Mouse (Mus musculus) large intestine, adult 2 months (tissue): ENCODE measurements around the gene Dlg4. TPM values are rescaled to one million over a fixed set of nuclear protein-coding genes. Genes with fewer than 3 reads are reported as not detected.
"Not testable (repeated sequence)": the region's sequence is repeated elsewhere in the genome, so short reads cannot be mapped to it uniquely, and the experiment has no call there.

Experiments
- DNase-seq: peaks from one replicate; pipeline ENCODE4 v3.0.0-alpha.2; 2012; ENCODE audit warnings: low read depth, low spot score
- WGBS: fragments of 180-500 bp; shearing (Covaris S2); methylation state at CpG from one replicate; pipeline ENCODE4 v1.1.7; 2018; 5-methylcytosine and 5-hydroxymethylcytosine counted together
- polyA plus RNA-seq: library from polyadenylated mRNA; depleted of rRNA; stranded (reverse); fragments of >200 nt; gene quantifications from 2 replicates; pipeline ENCODE4 v1.2.3, GENCODE M21; 2012

Dlg4 gene
- polyA plus RNA-seq, 1 experiment, result 5.9 TPM

DNA sequence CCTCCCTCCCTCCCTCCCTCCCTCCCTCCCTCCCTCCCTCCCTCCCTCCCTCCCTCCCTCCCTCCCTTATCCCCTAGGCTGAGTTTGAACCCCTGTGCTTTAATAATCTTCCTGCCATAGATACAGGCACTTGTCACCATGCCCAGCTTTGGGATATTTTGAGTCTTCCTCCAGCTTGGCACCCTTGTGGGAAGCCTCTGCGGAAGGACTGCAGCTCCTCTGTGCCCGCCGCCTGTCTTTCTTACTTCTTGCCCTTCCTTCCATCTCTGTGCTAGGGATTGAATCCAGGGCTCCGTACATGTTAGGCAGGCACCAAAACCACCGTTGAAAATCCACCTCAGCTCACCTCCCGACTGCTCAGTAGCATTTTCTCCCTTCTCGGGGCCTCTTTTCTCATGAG, 23.4 kb downstream of the Dlg4 start:
- DNase-seq, result no peak
- WGBS, result 88% methylated on average over 7 of the region's 7 CpGs

DNA sequence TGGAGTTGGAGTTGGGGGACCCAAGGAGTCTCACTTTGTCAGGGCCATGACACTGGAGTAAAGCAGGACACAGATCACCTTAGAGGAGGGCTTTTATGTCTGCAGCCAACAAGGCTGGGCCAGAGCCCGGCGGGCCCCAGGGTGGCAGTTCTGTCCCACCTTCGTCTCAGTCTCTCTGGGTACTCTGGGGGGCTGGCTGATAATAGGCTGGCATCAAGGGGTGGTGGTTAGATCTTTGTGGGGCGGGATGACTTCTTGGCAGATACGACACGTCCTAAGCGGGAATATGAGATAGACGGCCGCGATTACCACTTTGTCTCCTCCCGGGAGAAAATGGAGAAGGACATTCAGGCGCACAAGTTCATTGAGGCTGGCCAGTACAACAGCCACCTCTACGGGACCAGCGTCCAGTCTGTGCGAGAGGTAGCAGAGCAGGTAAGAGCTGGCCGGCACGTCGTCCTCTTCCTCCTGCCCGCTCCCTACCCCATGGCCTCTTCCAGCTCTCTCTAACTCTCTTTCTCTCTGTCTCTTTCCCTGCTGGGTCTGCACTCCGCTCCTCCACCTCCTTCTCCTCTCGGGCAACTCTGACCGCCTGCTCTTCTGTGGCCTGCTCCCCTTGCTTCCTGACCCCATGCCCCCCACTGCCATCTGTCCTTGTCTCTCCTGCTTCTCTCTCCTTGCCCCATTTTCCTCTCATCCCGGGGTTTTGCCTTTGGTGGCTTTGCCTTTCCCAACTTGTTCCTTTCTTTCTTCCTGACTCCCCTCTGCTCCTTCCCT, 25.8 kb downstream of the Dlg4 start:
- DNase-seq, result no peak
- 85% methylated on average over 23 of the region's 23 CpGs for WGBS

DNA sequence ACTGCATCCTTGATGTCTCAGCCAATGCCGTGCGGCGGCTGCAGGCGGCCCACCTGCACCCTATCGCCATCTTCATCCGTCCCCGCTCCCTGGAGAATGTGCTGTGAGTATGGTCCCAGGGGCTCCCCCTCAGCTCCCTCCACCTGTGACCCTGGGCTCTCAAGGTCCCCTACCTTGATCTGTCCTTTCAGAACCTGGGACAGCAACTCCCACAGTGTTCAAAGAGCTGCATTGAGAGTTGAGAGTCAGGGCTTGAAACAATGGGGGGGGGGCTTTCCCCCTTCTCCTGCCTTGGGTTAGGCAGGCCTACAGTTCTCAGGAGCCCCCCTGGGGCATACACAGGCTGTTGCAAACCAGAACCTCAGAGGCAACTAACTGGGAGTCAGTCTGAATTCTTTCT, 26.9 kb downstream of the Dlg4 start:
- 90% methylated on average over 7 of the region's 7 CpGs for WGBS
- DNase-seq, result no peak

DNA sequence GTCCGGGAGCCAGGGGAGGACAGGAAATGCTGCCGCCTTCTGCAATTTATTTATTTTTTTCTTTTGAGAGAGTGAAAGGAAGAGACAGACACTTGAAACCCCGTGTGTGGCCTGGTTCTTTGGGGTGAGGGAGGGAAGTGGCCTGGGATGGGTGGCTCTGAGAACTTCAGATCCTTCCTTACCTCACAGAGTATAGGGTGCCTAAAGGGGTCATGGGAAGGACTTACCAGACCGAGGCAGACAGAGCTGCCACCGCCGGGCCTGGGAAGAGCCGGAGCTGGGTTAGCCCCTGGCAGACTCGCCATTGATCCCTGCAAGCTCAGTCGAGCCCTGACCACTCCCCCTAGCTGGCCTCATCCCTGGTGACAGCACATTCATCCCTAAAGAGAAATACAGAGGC, 28.7 kb downstream of the Dlg4 start:
- 52% methylated on average over 9 of the region's 9 CpGs for WGBS
- DNase-seq, result no peak

DNA sequence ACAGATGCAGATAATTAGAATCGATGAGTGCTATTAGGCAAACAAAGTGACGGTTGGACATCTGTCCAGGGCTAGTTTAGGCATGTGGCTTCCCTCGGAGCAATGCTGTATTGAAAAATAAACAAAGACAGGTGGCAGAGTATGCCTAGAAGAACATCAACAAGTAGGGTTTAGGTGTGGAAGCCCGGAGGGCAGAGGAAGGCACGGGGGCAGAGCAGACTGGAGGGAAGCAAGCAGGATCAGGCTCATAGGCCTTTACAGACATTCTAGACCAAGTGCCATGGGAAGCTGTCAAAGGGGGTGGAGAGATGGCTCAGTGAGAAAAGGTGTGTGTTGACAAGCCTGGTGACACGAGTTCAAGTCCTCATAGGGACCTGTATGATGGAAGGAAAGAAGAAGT, 32.6 kb downstream of the Dlg4 start:
- DNase-seq, result no peak
- 43% methylated on average over 6 of the region's 6 CpGs for WGBS

DNA sequence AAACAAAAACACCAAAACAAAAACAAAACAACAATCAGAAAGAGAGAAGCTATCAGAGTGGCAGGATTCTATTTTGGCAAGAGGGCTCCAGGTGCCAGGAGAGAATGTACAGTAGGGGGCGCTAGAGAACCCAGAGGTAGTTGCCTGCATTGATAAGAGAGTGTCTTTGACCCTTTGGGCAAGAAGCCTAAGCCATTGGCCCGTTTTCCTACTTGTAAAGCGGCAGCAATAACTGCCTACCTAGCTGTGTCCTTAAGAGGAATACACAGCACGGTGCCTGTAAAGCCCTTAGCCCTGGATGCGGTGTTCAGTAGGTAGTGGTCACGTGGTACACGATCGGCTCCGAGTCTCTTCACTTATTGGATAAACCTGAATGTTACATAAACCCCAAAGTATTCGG, 33.1 kb downstream of the Dlg4 start:
- WGBS, result 41% methylated on average over 10 of the region's 10 CpGs
- no peak for DNase-seq

DNA sequence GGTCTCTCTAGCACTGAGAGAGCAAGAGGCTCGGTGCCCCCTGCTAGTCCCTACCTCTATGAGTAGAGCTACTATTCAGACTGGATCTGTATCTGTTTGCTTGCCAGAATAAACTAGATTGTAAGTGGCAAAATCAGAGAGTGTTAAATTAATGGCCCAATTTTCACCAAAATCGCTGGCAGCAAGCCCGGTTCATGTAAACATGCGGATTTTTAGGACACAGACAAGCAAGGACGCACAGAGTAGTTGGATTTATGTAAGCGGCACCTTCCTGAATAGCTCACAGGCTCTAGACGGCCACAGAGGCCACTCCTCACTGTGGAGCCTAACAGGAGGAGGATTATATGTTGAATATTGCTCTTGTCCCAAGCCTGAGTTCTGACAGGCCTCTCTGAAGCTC, 36.4 kb downstream of the Dlg4 start:
- WGBS, result 47% methylated on average over 7 of the region's 7 CpGs
- DNase-seq, result no peak

DNA sequence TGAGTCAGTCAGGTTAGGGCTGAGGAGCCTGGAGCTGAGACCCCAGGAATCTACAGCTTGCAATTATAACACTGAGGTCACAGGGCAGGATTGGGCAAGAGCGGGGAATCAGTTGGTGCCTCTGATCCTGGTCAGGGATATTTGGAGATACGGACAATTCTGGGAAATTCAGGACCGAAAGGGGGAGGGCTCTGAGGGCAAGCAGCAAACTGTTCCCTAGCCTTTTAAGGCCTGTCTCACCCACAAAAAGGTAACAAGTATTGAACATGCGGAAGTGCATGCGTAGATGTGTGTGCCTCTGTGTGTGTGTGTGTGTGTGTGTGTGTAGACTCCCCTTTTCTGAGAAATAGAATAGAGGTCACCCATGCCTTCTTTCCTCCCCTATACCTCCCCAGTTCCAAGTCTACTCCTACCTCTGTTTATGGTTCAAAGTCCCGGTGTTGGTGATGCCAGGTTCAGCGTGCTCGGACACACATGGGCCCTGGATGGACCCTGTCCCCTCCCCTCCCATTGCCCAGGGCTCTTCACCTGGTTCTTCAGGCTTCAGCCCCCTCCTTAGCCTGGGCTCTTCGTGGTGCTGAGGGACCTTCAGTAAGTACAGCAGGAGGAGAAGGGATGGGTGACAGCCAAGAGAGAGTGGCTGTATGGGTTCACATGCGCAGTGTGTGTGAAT, 37.3 kb downstream of the Dlg4 start, which contains the start of gene Asgr1:
Gene Asgr1 (plus strand): TSS at position 188 of the 673 bp plus-strand sequence.
- DNase-seq, result no peak
- 85% methylated on average over 10 of the region's 10 CpGs for WGBS

DNA sequence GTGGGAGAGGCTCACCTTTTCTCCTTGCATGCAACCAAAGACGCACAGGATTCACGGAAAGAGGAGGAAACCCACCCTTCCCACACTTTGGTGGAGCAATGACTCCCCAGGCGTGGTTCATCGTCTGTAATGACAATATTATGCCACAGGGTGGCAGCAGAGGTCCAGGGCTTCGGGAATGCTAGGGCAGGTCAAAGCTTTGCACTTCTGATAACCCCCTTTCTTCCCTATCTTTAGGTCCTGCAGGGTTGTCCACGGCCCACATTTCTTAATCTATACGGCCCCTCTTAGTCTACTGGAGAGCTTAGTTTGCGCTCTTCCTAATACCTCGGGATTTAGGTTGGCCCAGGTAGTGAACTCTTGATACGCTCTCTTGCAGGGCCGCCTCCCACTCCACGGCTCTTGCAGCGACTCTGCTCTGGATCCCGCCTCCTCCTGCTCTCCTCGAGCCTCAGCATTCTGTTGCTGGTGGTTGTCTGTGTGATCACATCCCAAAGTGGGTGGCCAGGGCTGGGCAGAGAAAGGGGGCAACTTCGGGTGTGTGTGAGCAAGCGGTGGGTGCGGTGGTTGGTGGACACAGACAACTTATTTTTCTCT, 39.0 kb downstream of the Dlg4 start:
- DNase-seq, result peak; percentile 47
- WGBS, result 25% methylated on average over 18 of the region's 18 CpGs

DNA sequence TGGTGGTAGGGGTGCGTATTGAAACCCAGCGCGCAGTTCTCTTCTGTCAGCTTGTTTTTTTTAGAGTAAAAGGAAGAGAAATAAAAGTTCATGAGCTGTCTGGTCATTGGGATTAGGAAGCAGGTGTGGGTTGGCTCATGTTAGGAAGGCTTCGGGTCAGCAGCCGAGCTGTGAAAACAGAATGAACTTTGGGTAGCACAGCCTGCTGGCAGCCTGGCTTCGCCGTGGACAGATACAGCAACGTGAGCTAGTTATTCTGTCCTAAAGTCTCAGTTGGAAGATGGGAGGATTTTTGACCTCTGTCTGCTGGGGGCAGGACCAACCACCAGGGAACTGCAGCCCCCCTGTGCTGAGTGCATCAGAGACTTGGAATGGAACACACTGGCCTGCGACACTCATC, 41.1 kb downstream of the Dlg4 start:
- DNase-seq, result no peak
- 83% methylated on average over 9 of the region's 9 CpGs for WGBS

DNA sequence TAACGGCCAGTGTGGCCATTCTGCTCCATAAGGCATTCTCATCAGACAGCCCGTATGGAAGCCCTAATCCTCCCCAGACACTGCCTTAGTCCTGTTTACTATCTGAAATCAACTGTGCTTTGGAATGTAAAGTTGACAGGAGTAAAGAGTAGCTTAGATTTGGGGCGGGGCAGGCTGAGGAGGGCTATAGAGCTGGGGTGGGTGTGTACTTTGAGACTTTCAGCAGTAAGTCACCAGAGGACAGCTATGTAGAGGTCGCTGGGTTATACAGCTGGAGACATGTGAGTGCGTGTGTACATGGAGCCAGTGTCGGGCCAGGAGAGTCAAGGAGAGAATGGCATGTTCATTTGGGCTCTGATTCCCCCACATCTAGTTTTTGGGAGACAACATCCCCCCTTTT, 43.2 kb downstream of the Dlg4 start:
- 9% methylated on average over 6 of the region's 6 CpGs for WGBS

DNA sequence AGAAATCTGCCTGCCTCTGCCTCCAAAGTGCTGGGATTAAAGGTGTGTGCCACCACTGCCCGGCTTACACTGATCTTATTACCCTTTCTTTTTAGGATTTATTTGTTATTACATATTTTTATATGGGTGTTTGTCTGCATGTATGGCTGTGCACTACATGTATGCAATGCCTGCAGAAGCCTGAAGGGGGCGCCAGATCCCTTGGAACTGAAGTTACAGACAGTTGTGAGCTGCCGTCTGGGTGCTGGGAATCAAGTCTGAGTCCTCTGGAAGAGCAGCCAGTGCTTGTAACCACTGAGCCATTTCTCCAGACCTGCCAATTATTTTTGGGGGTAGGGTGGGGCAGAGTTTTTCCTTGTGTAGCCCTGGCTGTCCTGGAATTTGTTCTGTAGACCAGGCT, 46.3 kb downstream of the Dlg4 start:
- DNase-seq, result no peak
- WGBS, result 71% methylated on average over 3 of the region's 3 CpGs

More for the DNA sequence above, 43.2 kb downstream of the Dlg4 start:
- DNase-seq, result no peak

DNA sequence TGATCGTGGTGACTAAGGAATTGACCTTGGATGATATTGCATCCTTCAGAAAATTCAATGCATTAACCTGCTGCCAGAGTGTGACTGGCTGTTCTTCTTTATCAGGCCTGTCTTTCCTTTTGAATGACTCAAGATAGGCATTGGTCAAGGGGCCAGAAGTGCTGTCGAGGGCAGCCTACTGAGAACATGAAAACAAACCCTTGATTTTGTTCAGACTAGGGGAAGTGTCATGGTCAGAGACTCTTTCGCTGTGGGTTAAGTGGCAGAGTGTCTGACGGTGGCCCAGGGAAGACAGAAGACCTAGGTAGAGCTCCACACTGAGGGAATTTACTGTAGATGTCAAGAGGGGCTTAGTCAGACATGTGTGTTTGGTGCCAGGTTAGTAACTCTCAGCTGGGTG, 50.0 kb downstream of the Dlg4 start:
- WGBS, result 50% methylated on average over 4 of the region's 4 CpGs
- DNase-seq, result no peak

DNA sequence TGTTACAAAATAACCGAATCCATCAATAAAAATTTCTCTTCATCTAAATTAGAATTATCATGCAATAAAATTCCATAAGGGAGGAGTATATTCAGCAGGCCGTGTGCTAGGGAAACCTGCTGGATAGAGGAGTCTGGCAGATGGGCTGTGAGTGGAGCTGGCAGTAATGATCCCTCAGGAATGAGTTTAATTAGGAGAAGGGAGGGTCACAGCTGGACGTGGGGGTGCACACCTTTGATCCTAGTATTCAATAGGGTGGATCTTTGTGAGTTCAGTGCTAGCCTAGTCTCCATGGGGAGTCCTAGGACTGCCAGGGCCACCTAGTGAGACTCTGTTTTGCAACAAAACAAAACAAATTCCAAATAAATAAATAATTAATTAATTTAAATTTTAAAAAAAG, 51.5 kb downstream of the Dlg4 start:
- DNase-seq, result no peak
- 27% methylated on average over 3 of the region's 3 CpGs for WGBS

DNA sequence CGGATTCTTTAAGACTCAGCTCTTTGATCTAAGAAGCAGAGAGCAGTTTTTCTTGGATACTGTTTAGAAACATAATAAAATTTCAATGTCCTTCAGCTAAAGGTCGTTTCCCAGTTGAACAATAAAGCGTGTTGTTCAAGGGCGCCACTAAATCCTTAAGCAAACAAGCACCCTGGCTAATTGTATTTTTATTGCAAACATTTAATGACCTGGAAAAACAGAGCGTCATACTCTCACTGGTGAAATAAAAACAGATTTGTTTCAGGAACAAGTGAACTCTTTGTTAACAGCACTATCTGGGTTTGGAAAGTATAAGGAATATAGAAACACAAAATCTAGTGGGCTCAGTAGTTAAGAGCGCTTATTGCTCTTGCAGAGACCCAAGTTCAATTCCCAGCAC, 53.3 kb downstream of the Dlg4 start:
- 18% methylated on average over 6 of the region's 6 CpGs for WGBS
- peak; percentile 77 for DNase-seq

DNA sequence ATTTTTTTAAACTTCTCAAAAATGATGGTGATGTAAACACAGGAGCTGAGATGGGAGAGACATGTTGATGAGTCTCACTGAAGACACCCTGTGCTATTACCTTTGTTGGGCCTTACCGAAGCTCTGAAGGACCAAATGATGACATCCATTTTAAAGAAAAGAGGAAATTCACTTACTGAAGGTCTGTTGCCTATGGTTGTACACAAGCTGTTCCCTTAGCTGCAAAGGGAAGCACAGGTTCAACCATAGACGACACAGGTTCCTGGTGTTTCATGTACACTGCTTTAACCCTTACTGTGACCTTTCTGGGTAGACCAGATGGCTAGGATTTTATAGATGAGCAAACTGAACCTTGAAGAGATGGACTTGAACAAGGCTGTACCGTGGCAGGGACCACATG, 53.9 kb downstream of the Dlg4 start:
- DNase-seq, result not testable (repeated sequence)
- 42% methylated on average over 3 of the region's 3 CpGs for WGBS

DNA sequence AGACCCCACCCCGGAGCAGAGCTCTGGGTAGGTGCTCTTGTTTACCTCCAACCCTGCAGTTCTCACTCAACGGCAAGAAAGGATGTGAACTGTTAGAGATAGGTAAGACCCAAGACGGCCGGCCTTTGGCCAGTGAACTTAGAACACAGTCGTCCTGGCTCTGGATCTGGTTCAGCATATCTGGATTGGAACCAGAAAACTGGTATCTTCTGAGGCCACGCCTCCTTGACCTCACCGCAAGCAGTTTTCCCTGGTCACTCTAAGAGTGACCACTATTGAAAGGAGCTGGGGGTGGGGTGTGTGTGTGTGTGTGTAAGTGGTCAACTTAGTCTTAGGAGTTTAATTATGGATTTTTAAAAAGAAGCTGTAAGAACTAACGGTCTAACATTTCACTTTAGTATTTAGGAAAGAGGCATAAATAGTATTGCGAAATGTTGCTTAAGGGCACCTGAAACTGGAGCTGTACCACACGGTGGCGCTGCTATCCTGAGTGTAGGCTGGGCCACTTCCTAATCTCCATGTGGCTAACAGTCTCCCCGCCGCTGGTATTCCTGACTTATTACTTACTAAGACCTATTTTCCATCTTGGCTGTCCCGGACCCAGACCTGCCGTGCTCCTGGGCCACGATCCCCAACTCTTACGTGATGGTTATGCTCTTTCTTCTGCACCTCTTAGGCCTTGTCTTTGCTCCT, 57.8 kb downstream of the Dlg4 start:
- peak; percentile 55 for DNase-seq
- WGBS, result 27% methylated on average over 17 of the region's 17 CpGs

DNA sequence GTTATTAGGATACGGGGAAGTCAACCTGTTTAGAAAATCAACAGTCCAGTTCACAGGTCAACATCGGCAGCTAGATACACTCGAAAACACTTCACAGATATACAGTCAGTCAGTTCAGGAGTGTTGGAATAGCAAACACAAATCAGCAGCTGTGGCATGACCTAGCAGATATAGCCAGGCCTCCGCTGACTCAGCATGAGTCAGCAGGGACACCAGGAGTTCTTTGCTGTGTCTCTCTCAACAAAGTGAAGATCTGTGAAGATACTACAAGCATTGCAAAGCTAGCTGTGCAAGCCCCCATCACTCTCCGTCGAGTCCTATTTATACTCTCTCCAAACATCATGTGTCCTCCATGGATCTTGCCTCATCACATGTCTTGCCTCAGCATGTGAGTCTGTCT, 58.8 kb downstream of the Dlg4 start:
- WGBS, result 76% methylated on average over 6 of the region's 6 CpGs
- no peak for DNase-seq

DNA sequence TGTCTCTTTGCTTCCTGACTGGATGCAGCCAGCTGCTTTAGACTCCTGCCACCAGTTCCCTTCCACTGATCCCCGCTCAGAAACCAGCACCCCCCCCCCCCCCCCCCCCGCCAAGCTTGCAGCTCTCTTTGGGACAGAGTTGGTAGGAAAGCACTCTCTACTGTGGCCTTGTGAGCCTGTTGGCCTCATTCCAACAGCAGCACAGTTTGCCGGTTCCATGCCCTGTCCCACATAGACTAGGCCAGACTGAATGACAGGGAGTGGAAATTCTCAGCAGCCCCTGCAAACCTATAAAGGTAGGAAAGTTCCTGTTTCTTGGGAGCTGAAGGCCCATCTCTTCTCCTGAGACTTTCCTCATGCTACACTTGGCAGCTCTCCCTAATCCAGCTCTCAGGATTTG, 60.7 kb downstream of the Dlg4 start:
- WGBS, result 23% methylated on average over 3 of the region's 3 CpGs
- no peak for DNase-seq

DNA sequence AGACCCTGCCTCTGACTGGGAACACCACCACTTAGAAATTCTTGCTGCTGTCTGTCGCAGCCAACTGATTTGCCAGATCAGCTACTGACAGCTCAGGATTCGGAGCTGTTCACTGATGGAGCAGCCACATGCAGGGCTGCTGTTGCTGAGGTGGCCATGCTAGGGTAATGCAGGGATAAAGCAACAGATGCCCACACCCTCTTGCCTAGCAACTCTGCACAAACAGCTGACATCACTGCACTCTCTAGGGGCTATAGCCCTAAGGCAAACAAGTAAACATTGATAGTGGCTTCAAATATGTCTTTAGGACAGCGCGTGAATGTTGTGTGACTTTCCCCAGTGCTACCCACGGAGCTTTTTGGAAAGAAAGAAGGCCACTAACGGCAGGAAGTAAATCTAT, 62.4 kb downstream of the Dlg4 start:
- WGBS, result 47% methylated on average over 6 of the region's 6 CpGs
- DNase-seq, result no peak
